Mouse (Mus musculus) liver, postnatal 0 days (tissue): ENCODE measurements around the gene Ptcd2.

Experiments
- CTCF ChIP-seq: sonication (generic); IDR thresholded peaks from 2 replicates; pipeline ENCODE4 v1.5.1; 2016; ENCODE audit warnings: antibody characterized with exemption, low read depth
- EP300 ChIP-seq: IDR thresholded peaks from 2 replicates; pipeline ENCODE4 v1.6.1; 2016; ENCODE audit warnings: antibody characterized with exemption, low read depth, mild to moderate bottlenecking

- TF ChIP-seq EP300 = no peak
- TF ChIP-seq CTCF = no peak
Observed at GRCm38 (mm10) chr13:99282961-99283360, 61.5 kb downstream of the Ptcd2 start.
